Mouse (Mus musculus) thymus, postnatal 36 days (tissue): ENCODE measurements at regions not wholly inside any gene's neighbourhood (a gene's known extent, or its start where the extent isn't known, plus 50 kb on each side); places are given as distances from the start of the nearest gene placed in this dataset.

Source experiments
- DNase-seq, 2 experiments: peaks; one replicate each; pipeline ENCODE4 v3.0.0; 2022; ENCODE audit warnings: mixed read lengths in 2 of 2

GRCm38 (mm10) chr9:47401511-47401910, 128.5 kb upstream of the Cadm1 start:
- DNase-seq = no peak

- no peak for DNase-seq
These were observed 126.7 kb upstream of the Cadm1 start for GRCm38 (mm10) chr9:47403317-47403716.

- no peak for DNase-seq
These were observed 125.2 kb upstream of the Cadm1 start for GRCm38 (mm10) chr9:47404821-47405220.

- no peak for DNase-seq
These were observed 124.4 kb upstream of the Cadm1 start for GRCm38 (mm10) chr9:47405547-47405946.

DNA sequence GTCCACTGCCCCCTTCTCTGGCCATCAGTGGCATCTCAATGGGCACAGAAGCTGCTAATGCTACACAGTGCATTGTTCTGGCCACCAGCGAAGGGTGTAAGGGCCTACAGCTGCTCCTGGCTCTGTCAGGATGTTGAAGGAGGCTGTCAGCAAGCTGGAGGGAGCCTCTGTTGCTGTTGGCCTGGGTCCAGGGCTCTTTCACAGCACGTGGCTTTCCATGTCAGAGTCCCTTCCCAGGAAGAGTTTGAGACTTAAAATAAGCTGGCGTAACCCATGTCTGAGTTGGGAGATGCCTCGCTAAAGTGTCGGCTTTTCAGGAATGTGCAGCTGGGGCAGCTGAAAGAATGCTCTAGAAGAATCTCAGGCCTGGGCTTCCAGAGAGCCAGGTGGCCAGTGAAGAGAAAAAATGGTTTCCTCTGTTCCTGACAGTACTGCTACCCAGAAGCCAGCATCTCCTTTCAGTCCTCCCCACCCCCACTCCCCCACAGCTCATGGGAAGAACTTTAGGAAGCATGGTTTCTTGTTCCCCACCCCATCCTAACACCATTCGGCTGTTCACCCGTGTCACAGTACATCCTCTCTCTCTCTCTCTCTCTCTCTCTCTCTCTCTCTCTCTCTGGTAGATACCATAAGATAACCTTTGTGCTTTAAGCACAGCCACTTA, 122.8 kb upstream of the Cadm1 start:
- no peak for DNase-seq

GRCm38 (mm10) chr9:47408061-47408460, 121.9 kb upstream of the Cadm1 start:
- no peak for DNase-seq

- DNase-seq = no peak
These were observed 120.4 kb upstream of the Cadm1 start for GRCm38 (mm10) chr9:47409579-47409978.

DNA sequence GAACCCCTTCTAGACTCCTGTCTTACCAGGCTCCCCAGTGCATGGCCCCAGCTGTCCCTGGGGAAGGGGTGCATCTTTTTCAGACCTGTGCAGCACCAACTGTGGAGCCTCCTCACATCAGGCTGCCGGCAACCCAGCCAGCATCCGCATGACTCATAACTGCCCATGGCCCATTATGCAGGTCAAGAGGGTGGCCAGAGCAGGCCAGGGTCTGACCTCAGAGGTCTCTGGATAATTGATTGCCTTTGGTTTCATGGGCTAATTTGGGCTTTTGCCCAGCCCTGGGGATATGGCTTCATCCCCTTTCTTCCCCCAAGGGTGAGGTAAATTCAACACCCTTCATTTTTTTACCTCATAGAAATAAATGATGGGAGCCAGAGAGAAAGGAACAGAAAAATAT, 117.2 kb upstream of the Cadm1 start:
- no peak for DNase-seq

DNA sequence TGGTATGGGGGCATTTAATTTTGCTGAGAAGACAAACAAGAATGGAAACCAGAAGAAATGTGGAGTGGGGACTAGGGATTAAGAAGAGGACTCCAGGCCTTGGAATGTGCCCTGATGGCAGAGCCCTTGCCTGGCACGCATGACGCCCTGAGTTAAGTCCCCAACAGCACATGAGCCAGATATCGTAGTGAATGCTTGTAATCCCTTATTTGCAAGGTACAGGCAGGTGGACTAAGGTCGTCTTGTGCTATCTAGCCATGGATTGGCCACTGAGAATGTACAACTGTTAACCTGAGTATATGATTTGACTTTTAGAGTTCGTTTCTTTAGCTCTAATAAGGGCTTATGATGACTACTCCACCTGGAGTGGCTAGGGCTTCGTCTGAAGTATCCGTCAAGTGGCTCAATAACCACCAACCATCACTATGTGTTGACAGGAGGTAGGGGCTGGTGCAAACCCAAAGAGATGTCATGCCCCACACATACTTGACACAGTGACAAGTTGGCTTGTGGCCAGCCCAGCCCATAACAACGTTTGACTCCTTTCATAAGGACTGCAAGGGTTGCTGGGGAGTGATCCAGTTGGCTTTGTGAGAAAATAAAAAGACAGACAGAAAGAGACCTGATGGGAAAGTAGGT, 115.5 kb upstream of the Cadm1 start:
- no peak for DNase-seq

DNA sequence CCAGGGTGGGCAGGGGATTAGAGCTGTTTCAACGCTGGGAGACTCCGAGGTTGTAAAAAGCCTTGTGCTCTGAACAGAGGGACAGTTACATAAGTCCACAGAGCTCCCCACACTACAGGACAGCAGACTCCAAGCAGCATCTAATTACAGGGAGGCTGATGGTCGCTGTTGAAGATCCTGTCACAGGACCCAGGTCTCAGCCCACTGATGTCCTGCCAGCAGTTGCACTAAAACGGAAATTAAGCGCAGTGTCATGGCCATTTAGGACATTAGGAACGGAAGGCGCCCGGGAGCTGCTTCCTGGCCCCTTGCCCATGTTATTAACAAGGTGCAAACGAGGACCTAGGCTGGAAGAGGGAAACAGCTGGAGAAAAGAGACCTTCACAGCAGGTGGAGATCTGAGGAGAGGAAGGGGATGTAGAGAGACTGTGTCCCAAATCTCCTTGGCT, 107.8 kb upstream of the Cadm1 start:
- DNase-seq = no peak

DNA sequence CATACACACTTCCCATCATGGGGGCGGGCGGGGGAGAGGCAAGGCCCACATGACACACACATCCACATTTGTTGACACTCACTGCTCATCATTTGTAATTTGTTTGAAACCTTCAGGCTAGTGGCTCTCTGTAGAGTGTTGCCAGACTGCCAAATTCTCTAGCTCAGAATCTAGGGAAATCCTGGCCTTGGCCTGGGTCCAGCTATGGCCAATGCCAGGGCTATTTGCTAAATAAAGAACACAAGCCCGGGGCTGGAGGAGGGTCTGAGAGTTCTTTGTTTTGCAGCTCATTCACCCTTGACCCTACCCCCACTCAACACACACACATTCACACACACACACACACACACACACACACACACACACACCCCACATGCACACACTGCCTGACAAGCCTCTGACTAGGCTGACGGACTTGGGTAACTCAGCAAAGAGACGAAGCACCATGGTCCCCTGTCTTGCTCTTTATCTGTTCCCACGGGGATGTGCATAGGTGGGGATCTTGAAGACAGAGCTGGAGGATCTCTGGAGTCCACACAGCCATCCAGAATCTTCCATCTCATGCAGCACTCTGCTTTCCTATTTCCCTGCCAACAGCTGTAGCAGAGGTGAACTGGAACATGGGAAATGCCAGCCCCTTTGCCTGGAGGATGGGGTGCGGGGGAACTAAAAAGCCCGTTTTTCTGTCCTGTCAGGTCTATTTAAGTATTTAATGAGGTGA, 107.1 kb upstream of the Cadm1 start:
- DNase-seq = no peak

- no peak for DNase-seq
These were observed 106.5 kb upstream of the Cadm1 start for GRCm38 (mm10) chr9:47423462-47423832.

- no peak for DNase-seq
These were observed 105.8 kb upstream of the Cadm1 start for GRCm38 (mm10) chr9:47424191-47424590.

DNA sequence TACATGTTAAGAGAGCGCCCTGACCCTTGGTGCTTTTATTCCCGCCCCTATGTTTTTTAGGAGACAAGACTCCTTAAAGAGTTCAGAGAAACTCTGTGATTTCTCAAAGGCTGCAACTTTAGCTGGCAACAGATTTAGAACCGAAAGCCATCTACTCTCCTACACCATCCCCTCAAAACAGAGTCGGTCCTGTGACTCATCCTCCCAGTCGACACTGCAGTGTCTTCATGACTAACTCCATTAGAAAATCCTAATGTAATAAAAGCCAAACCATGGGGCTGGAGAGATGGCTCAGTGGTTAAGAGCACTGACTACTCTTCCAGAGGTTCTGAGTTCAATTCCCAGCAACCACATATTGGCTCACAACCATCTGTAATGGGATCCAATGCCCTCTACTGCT, 103.3 kb upstream of the Cadm1 start:
- no peak for DNase-seq

DNA sequence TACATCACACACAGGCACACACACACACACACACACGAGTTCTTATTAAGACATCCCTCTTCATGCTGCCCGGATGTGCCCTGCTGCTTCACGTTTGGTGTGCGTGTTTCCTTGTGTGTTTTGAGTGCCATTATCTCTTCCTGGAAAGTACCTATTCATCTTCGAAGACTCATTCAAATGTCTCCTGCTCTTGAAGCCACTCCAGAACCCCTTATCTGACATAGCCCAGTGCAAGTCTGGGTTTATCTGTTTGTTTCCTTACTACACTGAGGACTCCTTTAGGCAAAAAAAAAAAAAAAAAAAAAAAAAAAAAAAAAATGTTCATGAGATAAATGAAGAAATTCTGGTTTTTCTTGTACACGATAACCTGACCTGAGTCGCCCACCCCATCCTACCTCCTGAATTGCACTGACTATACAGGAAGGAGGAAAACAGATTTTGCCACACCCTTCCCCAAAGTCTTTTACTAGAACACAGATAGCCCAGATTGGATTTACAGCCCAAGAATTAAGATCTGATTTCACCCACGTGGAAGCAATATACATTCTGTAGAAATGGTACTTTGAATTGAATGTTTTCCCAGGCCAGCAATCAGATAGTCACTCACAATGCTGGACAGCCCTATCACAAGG, 101.1 kb upstream of the Cadm1 start:
- no peak for DNase-seq

DNA sequence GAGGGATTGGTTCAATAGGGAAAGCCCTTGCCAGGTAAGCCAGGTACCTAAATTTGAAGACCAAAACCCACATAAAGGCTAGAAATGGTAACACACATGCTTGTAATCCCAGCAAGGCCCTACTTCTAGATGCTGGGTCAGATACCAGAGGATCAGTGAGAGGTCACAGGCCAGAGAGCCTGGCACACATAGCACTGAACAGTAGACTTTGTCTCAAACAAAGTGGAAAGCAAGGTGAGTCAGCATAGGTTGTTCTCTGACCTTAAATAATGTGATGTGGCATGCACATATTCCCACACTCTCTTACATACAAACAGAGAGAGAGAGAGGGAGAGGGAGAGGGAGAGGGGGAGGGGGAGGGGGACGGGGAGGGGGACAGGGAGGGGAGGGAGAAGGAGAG, 100.3 kb upstream of the Cadm1 start:
- DNase-seq = no peak

- no peak for DNase-seq
These were observed 97.3 kb upstream of the Cadm1 start for GRCm38 (mm10) chr9:47432715-47433114.

- DNase-seq = no peak
These were observed 96.8 kb upstream of the Cadm1 start for GRCm38 (mm10) chr9:47433185-47433584.

DNA sequence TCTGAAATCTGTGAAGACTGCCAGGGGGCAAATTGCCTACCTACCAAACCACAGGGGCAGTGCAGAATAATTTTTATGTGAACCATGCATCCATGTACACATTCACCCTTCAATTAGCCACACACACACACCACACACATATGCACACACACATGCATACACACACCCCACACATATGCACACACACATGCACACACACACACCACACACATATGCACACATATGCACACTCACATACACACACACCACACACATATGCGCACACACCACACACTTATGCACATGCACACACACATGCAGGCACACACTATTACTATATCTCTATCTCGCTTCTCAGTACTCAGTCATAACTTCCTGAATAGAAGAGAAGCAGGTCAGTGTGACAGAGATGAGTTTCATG, 95.9 kb upstream of the Cadm1 start:
- no peak for DNase-seq

DNA sequence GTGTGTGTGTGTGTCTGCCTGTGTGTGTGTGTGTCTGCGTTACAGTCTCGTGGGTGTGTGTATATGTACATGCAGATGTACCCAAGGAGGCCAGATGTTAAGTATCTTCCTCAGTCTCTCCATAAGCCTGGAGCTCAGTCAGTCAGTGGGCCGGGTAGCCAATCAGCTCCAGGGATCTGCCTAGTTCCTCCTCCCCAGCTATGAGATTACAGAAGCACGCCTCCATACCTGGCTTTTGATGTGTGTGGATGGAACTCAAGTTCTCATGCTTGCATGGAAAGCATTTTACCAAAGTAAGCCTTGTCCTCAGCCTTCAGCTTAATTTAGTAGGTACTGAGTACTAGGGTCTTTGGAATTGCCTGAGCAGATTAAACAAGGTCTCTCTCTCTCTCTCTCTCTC, 91.0 kb upstream of the Cadm1 start:
- DNase-seq = no peak

GRCm38 (mm10) chr9:47439506-47439905, 90.5 kb upstream of the Cadm1 start:
- DNase-seq = no peak

DNA sequence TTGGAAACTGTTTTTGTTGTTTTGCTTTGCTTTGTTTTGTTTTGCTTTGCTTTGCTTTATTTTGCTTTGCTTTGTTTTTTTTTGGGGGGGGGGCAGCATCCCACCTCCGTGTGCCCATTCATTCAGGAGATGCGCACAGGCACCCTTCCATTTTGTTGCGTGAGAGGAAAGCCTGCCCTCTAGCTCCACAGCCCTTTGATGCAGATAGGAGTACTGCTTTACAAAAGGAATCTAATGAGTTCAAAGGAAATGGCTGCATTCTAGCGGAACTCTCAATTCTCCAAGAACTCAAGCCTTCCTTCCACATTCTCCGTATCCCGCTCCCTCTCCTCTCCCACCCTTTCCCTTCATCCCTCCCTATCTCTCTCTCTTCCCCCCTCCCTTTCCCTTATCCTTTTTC, 89.8 kb upstream of the Cadm1 start:
- DNase-seq = no peak

DNA sequence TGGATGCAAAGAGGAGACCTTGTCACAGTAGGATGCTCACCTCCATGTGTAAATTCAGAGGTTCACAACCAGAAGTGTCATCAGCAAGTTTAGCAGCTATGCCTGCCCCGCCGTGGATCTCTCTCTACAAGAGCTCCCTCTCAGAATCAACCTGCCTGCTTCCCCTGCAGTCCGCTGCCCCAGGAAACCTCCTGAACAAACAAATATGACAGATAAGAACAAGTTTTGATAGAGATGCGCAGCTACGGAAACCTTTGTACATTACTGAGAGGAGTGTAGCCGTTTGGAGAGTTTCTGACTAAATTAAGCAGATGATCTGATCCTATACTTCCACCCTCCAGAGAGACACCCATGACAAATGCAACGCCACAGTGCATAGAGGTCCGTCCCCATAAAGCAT, 88.8 kb upstream of the Cadm1 start:
- DNase-seq = no peak

DNA sequence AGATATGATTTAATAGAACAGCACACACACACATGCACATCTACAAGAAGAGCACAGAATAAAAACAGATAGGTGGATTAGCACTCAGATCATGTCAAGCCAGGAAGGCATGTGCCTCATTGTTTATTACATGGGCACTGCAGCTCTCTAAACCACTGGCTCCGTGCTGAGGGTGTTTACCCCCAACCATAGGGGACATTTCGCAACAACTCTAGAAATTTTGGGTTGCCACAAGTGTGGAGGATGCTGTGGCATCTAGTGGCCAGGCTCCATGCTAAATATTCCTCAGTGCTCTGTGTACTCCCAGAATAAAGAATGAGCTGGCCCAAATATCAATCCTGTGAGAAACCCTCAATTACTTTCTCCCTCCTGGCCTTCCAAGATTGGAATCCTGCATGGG, 85.8 kb upstream of the Cadm1 start:
- DNase-seq = no peak
